Mouse (Mus musculus): ENCODE measurements around the gene Txn2. TPM values are rescaled to one million over a fixed set of nuclear protein-coding genes. Genes with fewer than 3 reads are reported as not detected.
A peak's percentile ranks its signal among the peaks of the same experiment; 100 is the strongest.

Txn2 gene
- polyA plus RNA-seq, 1 experiment from 2014 or later: 307 TPM

GRCm38 (mm10) chr15:77957625-77958024 lies 28.8 kb upstream of the Txn2 start:
- no peak for ATAC-seq (ENCODE audit: low FRiP score, low TSS enrichment)
- Histone ChIP-seq H3K27me3 (ENCODE audit: insufficient read depth, low read length) (peaks cover 10% of the 10 kb centered on the region), H3K9ac (replicated peaks; ENCODE audit: low read length) (no peak overlapping the region), H3K27ac (ENCODE audit: low read length) (no peak overlapping the region), H3K4me1 (ENCODE audit: insufficient read depth, low read length) (peaks cover 11% of the 10 kb centered on the region), H3K4me3 (ENCODE audit: low read length) (no peak overlapping the region), H3K4me2 (replicated peaks; ENCODE audit: low read depth, low read length) (no peak overlapping the region), H3K36me3 (ENCODE audit: insufficient read depth, low read length) (peaks cover 43% of the 10 kb centered on the region), H3K9me3 (ENCODE audit: low read length) (no peaks in the 10 kb centered on the region)
- 28% methylated on average over 5 of the region's 5 CpGs for WGBS

- Histone ChIP-seq H3K36me3 (ENCODE audit: insufficient read depth, low read length) (peaks cover 31% of the 10 kb centered on the region), H3K9me3 (ENCODE audit: low read length) (no peaks in the 10 kb centered on the region), H3K4me2 (replicated peaks; ENCODE audit: low read depth, low read length) (peak within 1 kb of the TSS; percentile 81), H3K9ac (replicated peaks; ENCODE audit: low read length) (peak within 1 kb of the TSS; percentile 55), H3K27ac (ENCODE audit: low read length) (no peak within 1 kb of the TSS), H3K27me3 (ENCODE audit: insufficient read depth, low read length) (peaks cover 10% of the 10 kb centered on the region), H3K4me1 (ENCODE audit: insufficient read depth, low read length) (peaks cover 11% of the 10 kb centered on the region), H3K4me3 (ENCODE audit: low read length) (peak within 1 kb of the TSS; percentile 61)
- WGBS: 0% methylated on average over 39 of the region's 39 CpGs
- ATAC-seq (ENCODE audit: low FRiP score, low TSS enrichment): peak; percentile 88
These were observed 27.6 kb upstream of the Txn2 start, which contains the start of gene Foxred2 for GRCm38 (mm10) chr15:77956404-77956901. TSS of gene Foxred2 (minus strand) at chr15:77956722.

- H3K4me1 ChIP-seq (ENCODE audit: insufficient read depth, low read length): peaks cover 11% of the 10 kb centered on the region
- WGBS: 7% methylated on average over 52 of the region's 52 CpGs
- peak overlapping the region; percentile 61 for H3K4me3 ChIP-seq (ENCODE audit: low read length)
- peak overlapping the region; percentile 81 for H3K4me2 ChIP-seq (replicated peaks; ENCODE audit: low read depth, low read length)
- peaks cover 24% of the 10 kb centered on the region for H3K36me3 ChIP-seq (ENCODE audit: insufficient read depth, low read length)
- no peaks in the 10 kb centered on the region for H3K9me3 ChIP-seq (ENCODE audit: low read length)
- H3K27ac ChIP-seq (ENCODE audit: low read length): no peak overlapping the region
- peak; percentile 70 for ATAC-seq (ENCODE audit: low FRiP score, low TSS enrichment)
- H3K27me3 ChIP-seq (ENCODE audit: insufficient read depth, low read length): peaks cover 10% of the 10 kb centered on the region
- peak overlapping the region; percentile 55 for H3K9ac ChIP-seq (replicated peaks; ENCODE audit: low read length)
These were observed 26.9 kb upstream of the Txn2 start for GRCm38 (mm10) chr15:77955440-77956403.

- no peaks in the 10 kb centered on the region for H3K9me3 ChIP-seq (ENCODE audit: low read length)
- WGBS: 95% methylated on average over 2 of the region's 2 CpGs
- ATAC-seq (ENCODE audit: low FRiP score, low TSS enrichment): no peak
These were observed 25.6 kb upstream of the Txn2 start for GRCm38 (mm10) chr15:77954362-77954761.

GRCm38 (mm10) chr15:77952921-77953320 lies 24.1 kb upstream of the Txn2 start:
- WGBS: 88% methylated on average over 3 of the region's 3 CpGs
- Histone ChIP-seq H3K9me3 (ENCODE audit: low read length) (no peaks in the 10 kb centered on the region), H3K4me3 (ENCODE audit: low read length) (no peak overlapping the region), H3K4me2 (replicated peaks; ENCODE audit: low read depth, low read length) (no peak overlapping the region), H3K27ac (ENCODE audit: low read length) (no peak overlapping the region), H3K9ac (replicated peaks; ENCODE audit: low read length) (no peak overlapping the region), H3K4me1 (ENCODE audit: insufficient read depth, low read length) (peaks cover 11% of the 10 kb centered on the region), H3K36me3 (ENCODE audit: insufficient read depth, low read length) (no peaks in the 10 kb centered on the region), H3K27me3 (ENCODE audit: insufficient read depth, low read length) (peaks cover 10% of the 10 kb centered on the region)
- no peak for ATAC-seq (ENCODE audit: low FRiP score, low TSS enrichment)

More at GRCm38 (mm10) chr15:77954362-77954761, 25.6 kb upstream of the Txn2 start:
- Histone ChIP-seq H3K4me3 (ENCODE audit: low read length) (no peak overlapping the region), H3K27ac (ENCODE audit: low read length) (no peak overlapping the region), H3K27me3 (ENCODE audit: insufficient read depth, low read length) (peaks cover 10% of the 10 kb centered on the region), H3K36me3 (ENCODE audit: insufficient read depth, low read length) (peaks cover 10% of the 10 kb centered on the region), H3K4me2 (replicated peaks; ENCODE audit: low read depth, low read length) (no peak overlapping the region), H3K4me1 (ENCODE audit: insufficient read depth, low read length) (peaks cover 11% of the 10 kb centered on the region), H3K9ac (replicated peaks; ENCODE audit: low read length) (no peak overlapping the region)

GRCm38 (mm10) chr15:77949061-77949460 lies 20.3 kb upstream of the Txn2 start:
- Histone ChIP-seq H3K27ac (ENCODE audit: low read length) (no peak overlapping the region), H3K36me3 (ENCODE audit: insufficient read depth, low read length) (no peaks in the 10 kb centered on the region), H3K4me3 (ENCODE audit: low read length) (no peak overlapping the region), H3K4me2 (replicated peaks; ENCODE audit: low read depth, low read length) (no peak overlapping the region), H3K27me3 (ENCODE audit: insufficient read depth, low read length) (no peaks in the 10 kb centered on the region), H3K9ac (replicated peaks; ENCODE audit: low read length) (no peak overlapping the region), H3K9me3 (ENCODE audit: low read length) (no peaks in the 10 kb centered on the region), H3K4me1 (ENCODE audit: insufficient read depth, low read length) (no peaks in the 10 kb centered on the region)
- ATAC-seq (ENCODE audit: low FRiP score, low TSS enrichment): no peak
- 86% methylated on average over 7 of the region's 7 CpGs for WGBS

- no peaks in the 10 kb centered on the region for H3K27me3 ChIP-seq (ENCODE audit: insufficient read depth, low read length)
- 89% methylated on average over 4 of the region's 4 CpGs for WGBS
- H3K4me2 ChIP-seq (replicated peaks; ENCODE audit: low read depth, low read length): no peak overlapping the region
- H3K36me3 ChIP-seq (ENCODE audit: insufficient read depth, low read length): no peaks in the 10 kb centered on the region
- no peak overlapping the region for H3K9ac ChIP-seq (replicated peaks; ENCODE audit: low read length)
- no peak for ATAC-seq (ENCODE audit: low FRiP score, low TSS enrichment)
- no peak overlapping the region for H3K27ac ChIP-seq (ENCODE audit: low read length)
- H3K9me3 ChIP-seq (ENCODE audit: low read length): no peaks in the 10 kb centered on the region
- no peaks in the 10 kb centered on the region for H3K4me1 ChIP-seq (ENCODE audit: insufficient read depth, low read length)
- no peak overlapping the region for H3K4me3 ChIP-seq (ENCODE audit: low read length)
These were observed 16.9 kb upstream of the Txn2 start for GRCm38 (mm10) chr15:77945711-77946110.

- Histone ChIP-seq H3K9me3 (ENCODE audit: low read length) (no peaks in the 10 kb centered on the region), H3K9ac (replicated peaks; ENCODE audit: low read length) (no peak overlapping the region), H3K4me1 (ENCODE audit: insufficient read depth, low read length) (no peaks in the 10 kb centered on the region), H3K27me3 (ENCODE audit: insufficient read depth, low read length) (no peaks in the 10 kb centered on the region), H3K27ac (ENCODE audit: low read length) (no peak overlapping the region), H3K4me3 (ENCODE audit: low read length) (no peak overlapping the region), H3K4me2 (replicated peaks; ENCODE audit: low read depth, low read length) (no peak overlapping the region), H3K36me3 (ENCODE audit: insufficient read depth, low read length) (no peaks in the 10 kb centered on the region)
- ATAC-seq (ENCODE audit: low FRiP score, low TSS enrichment): no peak
- 87% methylated on average over 3 of the region's 3 CpGs for WGBS
These were observed 12.8 kb upstream of the Txn2 start for GRCm38 (mm10) chr15:77941563-77941962.

- WGBS: 74% methylated on average over 5 of the region's 5 CpGs
- no peak overlapping the region for H3K9ac ChIP-seq (replicated peaks; ENCODE audit: low read length)
These were observed 9.7 kb upstream of the Txn2 start for GRCm38 (mm10) chr15:77938516-77938915.

More at GRCm38 (mm10) chr15:77938516-77938915, 9.7 kb upstream of the Txn2 start:
- H3K4me3 ChIP-seq (ENCODE audit: low read length): no peak overlapping the region
- H3K9me3 ChIP-seq (ENCODE audit: low read length): no peaks in the 10 kb centered on the region
- no peaks in the 10 kb centered on the region for H3K27me3 ChIP-seq (ENCODE audit: insufficient read depth, low read length)
- no peaks in the 10 kb centered on the region for H3K36me3 ChIP-seq (ENCODE audit: insufficient read depth, low read length)
- peaks cover 2% of the 10 kb centered on the region; the same call in 1 of the 2 replicates for H3K4me1 ChIP-seq (ENCODE audit: insufficient read depth, low read length)
- no peak for ATAC-seq (ENCODE audit: low FRiP score, low TSS enrichment)
- no peak overlapping the region for H3K27ac ChIP-seq (ENCODE audit: low read length)
- H3K4me2 ChIP-seq (replicated peaks; ENCODE audit: low read depth, low read length): no peak overlapping the region
